Mouse (Mus musculus) 416B (cell line): ENCODE data around the gene Espl1.

ENCODE experiments used
- DNase-seq: peaks from one replicate; pipeline ENCODE4 v3.0.0; 2011; ENCODE audit warnings: low read depth

Gene Espl1

DNA sequence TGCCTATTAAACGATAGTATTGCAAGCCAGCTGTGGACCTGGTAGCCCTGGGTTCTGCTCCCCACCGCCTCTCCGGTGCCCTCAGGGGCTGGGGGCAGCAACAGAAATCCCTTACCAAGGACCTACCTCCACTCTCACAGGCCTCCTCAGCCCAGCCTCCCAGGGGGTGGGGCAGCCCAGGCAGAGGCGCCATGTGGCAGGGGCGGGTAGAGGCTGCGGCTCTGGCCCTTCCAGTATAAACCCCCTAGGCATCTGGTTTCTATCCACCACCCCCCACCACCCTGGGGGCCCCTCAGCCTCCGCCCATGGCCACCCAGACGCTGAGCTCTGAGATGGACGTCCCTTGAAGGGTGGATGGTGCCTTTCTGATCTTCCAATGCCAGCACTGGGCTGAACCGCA, 74.7 kb downstream of the Espl1 start:
- DNase-seq = no peak
